Mouse (Mus musculus) liver, postnatal 0 days (tissue): ENCODE data around the gene Gabbr2.

Source experiments
- CTCF ChIP-seq: sonication (generic); IDR thresholded peaks from 2 replicates; pipeline ENCODE4 v1.5.1; 2016; ENCODE audit warnings: antibody characterized with exemption, low read depth
- EP300 ChIP-seq: IDR thresholded peaks from 2 replicates; pipeline ENCODE4 v1.6.1; 2016; ENCODE audit warnings: antibody characterized with exemption, low read depth, mild to moderate bottlenecking

DNA sequence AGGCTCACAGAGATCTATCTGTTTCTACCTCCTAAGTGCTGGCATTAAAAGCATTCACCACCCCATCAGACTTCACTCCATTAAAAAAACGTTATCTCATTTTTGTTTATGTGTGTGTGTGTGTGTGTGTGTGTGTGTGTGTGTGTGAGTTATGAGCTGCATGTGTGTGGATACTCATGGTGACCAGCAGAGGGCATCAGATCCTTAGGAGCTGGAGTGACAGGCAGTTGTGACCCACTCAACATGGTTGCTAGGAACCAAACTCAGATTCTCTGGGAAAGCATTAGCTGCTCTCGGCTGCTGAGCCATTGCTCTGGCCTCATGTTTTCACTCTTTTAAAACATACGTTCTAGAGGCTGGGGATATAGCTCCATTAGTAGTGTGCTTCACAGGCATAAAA is 218.4 kb downstream of the Gabbr2 start:
- no peak for TF ChIP-seq EP300
- TF ChIP-seq CTCF, result peak; percentile 57
